Mouse (Mus musculus) neural tube, embryonic 15.5 days (tissue): ENCODE data around the gene Alkal2. TPM values are rescaled to one million over a fixed set of nuclear protein-coding genes. Genes with fewer than 3 reads are reported as not detected.

Experiments used
- ATAC-seq: fragments of 200-750 bp; cut with Nextera tagmentation; 2 replicates; pipeline ENCODE4 v1.8.0; 2017; ENCODE audit warnings: mild to moderate bottlenecking, moderate TSS enrichment, moderate library complexity; ENCODE audit not compliant: low FRiP score
- H3K27ac ChIP-seq: fragments of 300-500 bp; sonication (generic); replicated peaks from 2 replicates; pipeline ENCODE4 v1.5.1; 2015; ENCODE audit warnings: mild to moderate bottlenecking, inconsistent platforms
- H3K27me3 ChIP-seq: fragments of 300-500 bp; sonication (generic); replicated peaks from 2 replicates; pipeline ENCODE4 v1.6.1; 2015; ENCODE audit warnings: inconsistent platforms
- H3K36me3 ChIP-seq: fragments of 300-500 bp; sonication (generic); 2 replicates; pipeline ENCODE4 v1.6.1; 2015; ENCODE audit warnings: inconsistent platforms
- H3K4me1 ChIP-seq: fragments of 300-500 bp; sonication (generic); 2 replicates; pipeline ENCODE4 v1.6.1; 2015; ENCODE audit warnings: inconsistent platforms
- H3K4me2 ChIP-seq: fragments of 300-500 bp; sonication (generic); 2 replicates; pipeline ENCODE4 v1.6.1; 2015; ENCODE audit warnings: inconsistent platforms, mild to moderate bottlenecking, moderate library complexity
- H3K4me3 ChIP-seq: fragments of 300-500 bp; sonication (generic); replicated peaks from 2 replicates; pipeline ENCODE4 v1.5.1; 2015; ENCODE audit warnings: mild to moderate bottlenecking, inconsistent platforms
- H3K9ac ChIP-seq: fragments of 300-500 bp; sonication (generic); replicated peaks from 2 replicates; pipeline ENCODE4 v1.6.1; 2015; ENCODE audit warnings: mild to moderate bottlenecking, inconsistent platforms
- H3K9me3 ChIP-seq: fragments of 300-500 bp; sonication (generic); replicated peaks from 2 replicates; pipeline ENCODE4 v1.6.1; 2016; ENCODE audit warnings: inconsistent platforms
- WGBS: fragments of 180-500 bp; shearing (Covaris S2); methylation state at CpG from one replicate; pipeline ENCODE4 v1.1.7; 2015; ENCODE audit warnings: mixed read lengths; 5-methylcytosine and 5-hydroxymethylcytosine counted together
- polyA plus RNA-seq: library from polyadenylated mRNA; unstranded; fragments of >200 nt; fragmentation: Nextera tagmentation; extraction: Ambion mirVana; gene quantifications from 2 replicates; pipeline ENCODE4 v1.2.1, GENCODE M21; 2015

Alkal2 gene
- polyA plus RNA-seq, 1 experiment from 2014 or later: 1.7 TPM

GRCm38 (mm10) chr12:30933299-30933698 lies 49.2 kb downstream of the Alkal2 start:
- Histone ChIP-seq H3K27me3 (no peaks in the 10 kb centered on the region), H3K36me3 (peaks cover 12% of the 10 kb centered on the region), H3K4me3 (no peak overlapping the region), H3K27ac (no peak overlapping the region), H3K4me1 (no peaks in the 10 kb centered on the region), H3K4me2 (no peak overlapping the region), H3K9me3 (no peaks in the 10 kb centered on the region), H3K9ac (no peak overlapping the region)
- 88% methylated on average over 2 of the region's 2 CpGs for WGBS
- no peak for ATAC-seq

- no peak overlapping the region for H3K4me2 ChIP-seq
- H3K27ac ChIP-seq: no peak overlapping the region
- no peaks in the 10 kb centered on the region for H3K4me1 ChIP-seq
- no peaks in the 10 kb centered on the region for H3K27me3 ChIP-seq
- WGBS: 75% methylated on average over 2 of the region's 2 CpGs
- H3K9me3 ChIP-seq: no peaks in the 10 kb centered on the region
- no peak overlapping the region for H3K4me3 ChIP-seq
- ATAC-seq: no peak
- peaks cover 36% of the 10 kb centered on the region for H3K36me3 ChIP-seq
- H3K9ac ChIP-seq: no peak overlapping the region
Measured at GRCm38 (mm10) chr12:30936899-30937298, 52.8 kb downstream of the Alkal2 start.

Other genes starting within 250 kb of the Alkal2 start
- gene Acp1, start 27.3 kb downstream of the Alkal2 start, polyA plus RNA-seq: 100 and 114 TPM in 2 replicates
- gene Sh3yl1, start 27.3 kb downstream of the Alkal2 start, polyA plus RNA-seq: 44.7 and 48.6 TPM in 2 replicates
- gene Fam110c, start 189.5 kb downstream of the Alkal2 start, polyA plus RNA-seq: 0.06 and 1.0 TPM in 2 replicates